Mouse (Mus musculus): ENCODE data around the gene Ncapg.

DNA sequence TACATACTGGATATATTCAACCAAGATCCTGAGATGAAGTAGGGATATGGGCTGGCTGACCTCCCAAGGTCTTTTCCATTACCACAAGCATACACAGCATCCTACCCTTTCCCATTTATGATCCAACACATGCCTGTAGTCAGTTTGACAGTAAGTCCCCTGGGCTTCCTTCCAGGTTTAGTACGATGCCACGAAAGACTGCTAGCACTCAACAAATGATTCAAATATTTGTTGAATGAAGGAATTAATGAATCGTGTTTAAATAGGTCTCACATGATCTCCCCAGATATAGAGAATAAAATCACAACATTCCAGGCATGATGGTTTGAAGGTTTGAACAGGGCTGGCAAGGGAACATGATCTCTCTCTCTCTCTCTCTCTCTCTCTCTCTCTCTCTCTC lies 31.3 kb upstream of the Ncapg start:
- TF ChIP-seq CTCF (IDR thresholded peaks at IDR 0.05; ENCODE audit: control insufficient read depth, insufficient read depth, low read length) (no peak), POLR2A (IDR thresholded peaks at IDR 0.05; ENCODE audit: borderline replicate concordance, control insufficient read depth, low read depth, low read length) (no peak)
